Mouse (Mus musculus) heart, embryonic 16.5 days (tissue): ENCODE measurements at regions not wholly inside any gene's neighbourhood (a gene's known extent, or its start where the extent isn't known, plus 50 kb on each side); places are given as distances from the start of the nearest gene placed in this dataset.

ENCODE experiments used
- ATAC-seq: fragments of 200-750 bp; cut with Nextera tagmentation; replicated peaks from 2 replicates; pipeline ENCODE4 v1.8.0; 2017; ENCODE audit warnings: moderate number of reproducible peaks; ENCODE audit not compliant: insufficient read depth, low FRiP score; ENCODE audit errors: extremely low read depth
- H3K27ac ChIP-seq: fragments of 300-500 bp; sonication (generic); 2 replicates; pipeline ENCODE4 v1.5.1; 2014; ENCODE audit warnings: mild to moderate bottlenecking, low read length, control low read depth, moderate library complexity
- H3K27me3 ChIP-seq: fragments of 300-500 bp; sonication (generic); 2 replicates; pipeline ENCODE4 v1.6.1; 2014; ENCODE audit warnings: low read length, mixed read lengths; ENCODE audit not compliant: control insufficient read depth, insufficient read depth
- H3K36me3 ChIP-seq: fragments of 300-500 bp; sonication (generic); 2 replicates; pipeline ENCODE4 v1.6.1; 2014; ENCODE audit not compliant: control insufficient read depth, insufficient read depth
- H3K4me1 ChIP-seq: fragments of 300-500 bp; sonication (generic); 2 replicates; pipeline ENCODE4 v1.6.1; 2014; ENCODE audit warnings: low read length, mixed read lengths; ENCODE audit not compliant: control insufficient read depth, insufficient read depth
- H3K4me2 ChIP-seq: fragments of 300-500 bp; sonication (generic); 2 replicates; pipeline ENCODE4 v1.6.1; 2014; ENCODE audit warnings: low read depth, mild to moderate bottlenecking, control low read depth, low read length
- H3K4me3 ChIP-seq: fragments of 300-500 bp; sonication (generic); 2 replicates; pipeline ENCODE4 v1.5.1; 2014; ENCODE audit warnings: mild to moderate bottlenecking, control low read depth, low read length
- H3K9ac ChIP-seq: fragments of 300-500 bp; sonication (generic); 2 replicates; pipeline ENCODE4 v1.6.1; 2014; ENCODE audit warnings: low read length, control low read depth
- H3K9me3 ChIP-seq: fragments of 300-500 bp; sonication (generic); replicated peaks from 2 replicates; pipeline ENCODE4 v1.6.1; 2016; ENCODE audit warnings: low read length; ENCODE audit not compliant: control insufficient read depth
- WGBS: fragments of 180-500 bp; shearing (Covaris S2); extraction: QIAGEN DNeasy Blood & Tissue Kit; methylation state at CpG from one replicate; pipeline ENCODE4 v1.1.7; 2014; 5-methylcytosine and 5-hydroxymethylcytosine counted together

GRCm38 (mm10) chr3:78736111-78736510 lies 550.2 kb downstream of the Rapgef2 start:
- Histone ChIP-seq H3K4me1 (no peaks in the 10 kb centered on the region), H3K4me3 (no peak overlapping the region), H3K27me3 (no peaks in the 10 kb centered on the region), H3K4me2 (no peak overlapping the region), H3K27ac (no peak overlapping the region), H3K9me3 (no peaks in the 10 kb centered on the region), H3K36me3 (no peaks in the 10 kb centered on the region), H3K9ac (no peak overlapping the region)
- no peak for ATAC-seq

- Histone ChIP-seq H3K27me3 (no peaks in the 10 kb centered on the region), H3K27ac (no peak overlapping the region), H3K4me2 (no peak overlapping the region), H3K9me3 (no peaks in the 10 kb centered on the region), H3K9ac (no peak overlapping the region), H3K4me1 (no peaks in the 10 kb centered on the region), H3K4me3 (no peak overlapping the region), H3K36me3 (no peaks in the 10 kb centered on the region)
- 65% methylated on average over 2 of the region's 2 CpGs for WGBS
- ATAC-seq: no peak
Measured at GRCm38 (mm10) chr3:78716691-78717090, 569.6 kb downstream of the Rapgef2 start.

GRCm38 (mm10) chr3:78707687-78708086 lies 578.6 kb downstream of the Rapgef2 start:
- no peaks in the 10 kb centered on the region for H3K36me3 ChIP-seq
- WGBS: 44% methylated on average over 1 of the region's 1 CpGs
- H3K9ac ChIP-seq: no peak overlapping the region
- H3K4me3 ChIP-seq: no peak overlapping the region
- H3K9me3 ChIP-seq: no peaks in the 10 kb centered on the region
- H3K4me2 ChIP-seq: no peak overlapping the region
- H3K27me3 ChIP-seq: no peaks in the 10 kb centered on the region
- H3K4me1 ChIP-seq: no peaks in the 10 kb centered on the region
- H3K27ac ChIP-seq: no peak overlapping the region
- ATAC-seq: no peak

GRCm38 (mm10) chr3:78698936-78699335 lies 587.4 kb downstream of the Rapgef2 start:
- Histone ChIP-seq H3K4me3 (no peak overlapping the region), H3K9ac (no peak overlapping the region), H3K4me2 (no peak overlapping the region), H3K27ac (no peak overlapping the region), H3K4me1 (no peaks in the 10 kb centered on the region; the same call in 1 of the 2 replicates), H3K27me3 (no peaks in the 10 kb centered on the region), H3K36me3 (no peaks in the 10 kb centered on the region), H3K9me3 (no peaks in the 10 kb centered on the region)
- 33% methylated on average over 5 of the region's 5 CpGs for WGBS
- no peak for ATAC-seq

- H3K9ac ChIP-seq: no peak overlapping the region
- no peak overlapping the region for H3K27ac ChIP-seq
- no peaks in the 10 kb centered on the region for H3K27me3 ChIP-seq
- H3K4me1 ChIP-seq: no peaks in the 10 kb centered on the region
- ATAC-seq: no peak
- H3K9me3 ChIP-seq: no peaks in the 10 kb centered on the region
- H3K36me3 ChIP-seq: no peaks in the 10 kb centered on the region
- no peak overlapping the region for H3K4me2 ChIP-seq
- no peak overlapping the region for H3K4me3 ChIP-seq
- WGBS: 32% methylated on average over 3 of the region's 3 CpGs
Measured at GRCm38 (mm10) chr3:78691499-78691898, 594.8 kb downstream of the Rapgef2 start.

- Histone ChIP-seq H3K9ac (no peak overlapping the region), H3K27me3 (no peaks in the 10 kb centered on the region)
- 74% methylated on average over 1 of the region's 1 CpGs for WGBS
Measured at GRCm38 (mm10) chr3:78677656-78678055, 608.7 kb downstream of the Rapgef2 start.

GRCm38 (mm10) chr3:78676806-78677205 lies 609.5 kb downstream of the Rapgef2 start:
- no peak overlapping the region for H3K27ac ChIP-seq
- no peaks in the 10 kb centered on the region for H3K4me1 ChIP-seq
- no peak overlapping the region for H3K4me3 ChIP-seq
- H3K27me3 ChIP-seq: no peaks in the 10 kb centered on the region
- H3K4me2 ChIP-seq: no peak overlapping the region
- ATAC-seq: no peak
- no peaks in the 10 kb centered on the region for H3K9me3 ChIP-seq
- H3K9ac ChIP-seq: no peak overlapping the region
- H3K36me3 ChIP-seq: no peaks in the 10 kb centered on the region
- WGBS: 89% methylated on average over 2 of the region's 2 CpGs

More at GRCm38 (mm10) chr3:78677656-78678055, 608.7 kb downstream of the Rapgef2 start:
- Histone ChIP-seq H3K4me1 (no peaks in the 10 kb centered on the region), H3K27ac (no peak overlapping the region), H3K4me3 (no peak overlapping the region), H3K36me3 (no peaks in the 10 kb centered on the region), H3K9me3 (no peaks in the 10 kb centered on the region), H3K4me2 (no peak overlapping the region)
- ATAC-seq: no peak

- WGBS: 74% methylated on average over 5 of the region's 5 CpGs
- ATAC-seq: no peak
Measured at GRCm38 (mm10) chr3:78674529-78675187, 611.7 kb downstream of the Rapgef2 start.

GRCm38 (mm10) chr3:78668050-78668449 lies 618.3 kb downstream of the Rapgef2 start:
- ATAC-seq: no peak
- Histone ChIP-seq H3K9ac (no peak overlapping the region), H3K27ac (no peak overlapping the region), H3K27me3 (no peaks in the 10 kb centered on the region), H3K9me3 (no peaks in the 10 kb centered on the region), H3K36me3 (no peaks in the 10 kb centered on the region), H3K4me3 (no peak overlapping the region), H3K4me1 (no peaks in the 10 kb centered on the region), H3K4me2 (no peak overlapping the region)

More at GRCm38 (mm10) chr3:78674529-78675187, 611.7 kb downstream of the Rapgef2 start:
- Histone ChIP-seq H3K4me1 (no peaks in the 10 kb centered on the region), H3K36me3 (no peaks in the 10 kb centered on the region), H3K27ac (no peak overlapping the region), H3K9ac (no peak overlapping the region), H3K4me2 (no peak overlapping the region), H3K4me3 (no peak overlapping the region), H3K9me3 (no peaks in the 10 kb centered on the region), H3K27me3 (no peaks in the 10 kb centered on the region)
